Mouse (Mus musculus): ENCODE results near the gene Lin7a.

GRCm38 (mm10) chr10:107230851-107231130, 40.7 kb upstream of the Lin7a start:
- TF ChIP-seq POLR2A (IDR thresholded peaks at IDR 0.05; ENCODE audit: insufficient read depth, low read depth, low read length): no peak
- TF ChIP-seq CTCF (IDR thresholded peaks at IDR 0.05; ENCODE audit: insufficient read depth, low read depth, low read length): no peak

Data from olfactory bulb, adult 2 months (tissue).